Mouse (Mus musculus): ENCODE measurements around the gene Efemp2. TPM values are rescaled to one million over a fixed set of nuclear protein-coding genes. Genes with fewer than 3 reads are reported as not detected.
A peak's percentile ranks its signal among the peaks of the same experiment; 100 is the strongest.

The Efemp2 gene
- polyA plus RNA-seq (2015; fragmentation: Nextera tagmentation; extraction: Ambion mirVana), result 197 and 208 TPM in 2 replicates

GRCm38 (mm10) chr19:5473720-5474119 is at the start of gene Efemp2:
Efemp2 (plus strand) TSS chr19:5473954.
- peak; percentile 77 for ATAC-seq (ENCODE audit: low FRiP score, low TSS enrichment)
- WGBS, result 2% methylated on average over 22 of the region's 22 CpGs
- peak within 1 kb of the TSS; percentile 86 for H3K9ac ChIP-seq (replicated peaks; ENCODE audit: low read length)
- peaks cover 8% of the 10 kb centered on the region for H3K36me3 ChIP-seq (ENCODE audit: insufficient read depth, low read length)
- H3K4me1 ChIP-seq (ENCODE audit: insufficient read depth, low read length), result peaks cover 21% of the 10 kb centered on the region
- peak within 1 kb of the TSS; percentile 64 for H3K4me3 ChIP-seq (ENCODE audit: low read length)
- peak within 1 kb of the TSS; percentile 66 for H3K4me2 ChIP-seq (replicated peaks; ENCODE audit: low read depth, low read length)
- no peaks in the 10 kb centered on the region for H3K9me3 ChIP-seq (ENCODE audit: low read length)
- H3K27me3 ChIP-seq (ENCODE audit: insufficient read depth, low read length), result no peaks in the 10 kb centered on the region
- H3K27ac ChIP-seq (ENCODE audit: low read length), result peak within 1 kb of the TSS; percentile 84

- Histone ChIP-seq H3K27me3 (ENCODE audit: insufficient read depth, low read length) (no peaks in the 10 kb centered on the region), H3K4me1 (ENCODE audit: insufficient read depth, low read length) (peaks cover 29% of the 10 kb centered on the region), H3K9me3 (ENCODE audit: low read length) (no peaks in the 10 kb centered on the region), H3K27ac (ENCODE audit: low read length) (peak overlapping the region; percentile 93), H3K36me3 (ENCODE audit: insufficient read depth, low read length) (peaks cover 41% of the 10 kb centered on the region), H3K4me2 (replicated peaks; ENCODE audit: low read depth, low read length) (peak overlapping the region; percentile 88), H3K9ac (replicated peaks; ENCODE audit: low read length) (peak overlapping the region; percentile 87), H3K4me3 (ENCODE audit: low read length) (peak overlapping the region; percentile 62)
- ATAC-seq (ENCODE audit: low FRiP score, low TSS enrichment), result peak; percentile 62
- under 1% methylated on average over 39 of the region's 48 CpGs for WGBS
Measured at GRCm38 (mm10) chr19:5424092-5424781, 49.5 kb upstream of the Efemp2 start.

GRCm38 (mm10) chr19:5424782-5425741 is 48.7 kb upstream of the Efemp2 start, which contains the start of the genes Drap1 and AI837181:
Drap1 (minus strand) TSS chr19:5424979.
AI837181 (plus strand) TSS chr19:5425144.
- peak; percentile 95 for ATAC-seq (ENCODE audit: low FRiP score, low TSS enrichment)
- Histone ChIP-seq H3K9me3 (ENCODE audit: low read length) (no peaks in the 10 kb centered on the region), H3K4me1 (ENCODE audit: insufficient read depth, low read length) (peaks cover 29% of the 10 kb centered on the region), H3K27ac (ENCODE audit: low read length) (peak within 1 kb of the TSS; percentile 93), H3K4me2 (replicated peaks; ENCODE audit: low read depth, low read length) (peak within 1 kb of the TSS; percentile 88), H3K4me3 (ENCODE audit: low read length) (peak within 1 kb of the TSS; percentile 62), H3K27me3 (ENCODE audit: insufficient read depth, low read length) (no peaks in the 10 kb centered on the region), H3K9ac (replicated peaks; ENCODE audit: low read length) (peak within 1 kb of the TSS; percentile 87), H3K36me3 (ENCODE audit: insufficient read depth, low read length) (peaks cover 36% of the 10 kb centered on the region)
- under 1% methylated on average over 67 of the region's 87 CpGs for whole genome bisulfite sequencing

- 81% methylated on average over 18 of the region's 18 CpGs for WGBS
- Histone ChIP-seq H3K4me3 (ENCODE audit: low read length) (peak overlapping the region; percentile 62), H3K36me3 (ENCODE audit: insufficient read depth, low read length) (peaks cover 26% of the 10 kb centered on the region), H3K9ac (replicated peaks; ENCODE audit: low read length) (peak overlapping the region; percentile 83), H3K4me2 (replicated peaks; ENCODE audit: low read depth, low read length) (peak overlapping the region; percentile 88), H3K4me1 (ENCODE audit: insufficient read depth, low read length) (peaks cover 29% of the 10 kb centered on the region), H3K9me3 (ENCODE audit: low read length) (no peaks in the 10 kb centered on the region), H3K27me3 (ENCODE audit: insufficient read depth, low read length) (no peaks in the 10 kb centered on the region), H3K27ac (ENCODE audit: low read length) (peak overlapping the region; percentile 57; the same call in 1 of the 2 replicates)
- ATAC-seq (ENCODE audit: low FRiP score, low TSS enrichment), result no peak
Measured at GRCm38 (mm10) chr19:5425906-5426565, 47.7 kb upstream of the Efemp2 start.

- Histone ChIP-seq H3K36me3 (ENCODE audit: insufficient read depth, low read length) (peaks cover 20% of the 10 kb centered on the region), H3K27ac (ENCODE audit: low read length) (no peak overlapping the region), H3K9ac (replicated peaks; ENCODE audit: low read length) (peak overlapping the region; percentile 5; the same call in 1 of the 2 replicates), H3K27me3 (ENCODE audit: insufficient read depth, low read length) (no peaks in the 10 kb centered on the region), H3K4me2 (replicated peaks; ENCODE audit: low read depth, low read length) (no peak overlapping the region), H3K9me3 (ENCODE audit: low read length) (no peaks in the 10 kb centered on the region), H3K4me3 (ENCODE audit: low read length) (no peak overlapping the region), H3K4me1 (ENCODE audit: insufficient read depth, low read length) (peaks cover 29% of the 10 kb centered on the region)
- WGBS, result 90% methylated on average over 13 of the region's 13 CpGs
- ATAC-seq (ENCODE audit: low FRiP score, low TSS enrichment), result no peak
Measured at GRCm38 (mm10) chr19:5426640-5427290, 47.0 kb upstream of the Efemp2 start.

GRCm38 (mm10) chr19:5428083-5428482 is 45.7 kb upstream of the Efemp2 start:
- H3K4me2 ChIP-seq (replicated peaks; ENCODE audit: low read depth, low read length), result no peak overlapping the region
- no peak overlapping the region for H3K9ac ChIP-seq (replicated peaks; ENCODE audit: low read length)
- peaks cover 12% of the 10 kb centered on the region for H3K36me3 ChIP-seq (ENCODE audit: insufficient read depth, low read length)
- no peaks in the 10 kb centered on the region for H3K27me3 ChIP-seq (ENCODE audit: insufficient read depth, low read length)
- no peak overlapping the region for H3K4me3 ChIP-seq (ENCODE audit: low read length)
- no peak overlapping the region for H3K27ac ChIP-seq (ENCODE audit: low read length)
- ATAC-seq (ENCODE audit: low FRiP score, low TSS enrichment), result no peak
- no peaks in the 10 kb centered on the region for H3K9me3 ChIP-seq (ENCODE audit: low read length)
- 83% methylated on average over 2 of the region's 2 CpGs for WGBS
- peaks cover 27% of the 10 kb centered on the region for H3K4me1 ChIP-seq (ENCODE audit: insufficient read depth, low read length)

GRCm38 (mm10) chr19:5429219-5429618 is 44.5 kb upstream of the Efemp2 start:
- Histone ChIP-seq H3K4me1 (ENCODE audit: insufficient read depth, low read length) (peaks cover 29% of the 10 kb centered on the region), H3K27me3 (ENCODE audit: insufficient read depth, low read length) (no peaks in the 10 kb centered on the region), H3K36me3 (ENCODE audit: insufficient read depth, low read length) (peaks cover 12% of the 10 kb centered on the region), H3K27ac (ENCODE audit: low read length) (no peak overlapping the region), H3K9me3 (ENCODE audit: low read length) (no peaks in the 10 kb centered on the region), H3K9ac (replicated peaks; ENCODE audit: low read length) (no peak overlapping the region), H3K4me3 (ENCODE audit: low read length) (no peak overlapping the region), H3K4me2 (replicated peaks; ENCODE audit: low read depth, low read length) (no peak overlapping the region)
- 77% methylated on average over 4 of the region's 4 CpGs for WGBS
- no peak for ATAC-seq (ENCODE audit: low FRiP score, low TSS enrichment)

- no peaks in the 10 kb centered on the region for H3K27me3 ChIP-seq (ENCODE audit: insufficient read depth, low read length)
- H3K9ac ChIP-seq (replicated peaks; ENCODE audit: low read length), result no peak overlapping the region
- H3K9me3 ChIP-seq (ENCODE audit: low read length), result no peaks in the 10 kb centered on the region
- ATAC-seq (ENCODE audit: low FRiP score, low TSS enrichment), result no peak
- H3K4me1 ChIP-seq (ENCODE audit: insufficient read depth, low read length), result peaks cover 29% of the 10 kb centered on the region
- no peak overlapping the region for H3K4me3 ChIP-seq (ENCODE audit: low read length)
- WGBS, result 72% methylated on average over 8 of the region's 8 CpGs
- peaks cover 12% of the 10 kb centered on the region for H3K36me3 ChIP-seq (ENCODE audit: insufficient read depth, low read length)
- no peak overlapping the region for H3K27ac ChIP-seq (ENCODE audit: low read length)
- H3K4me2 ChIP-seq (replicated peaks; ENCODE audit: low read depth, low read length), result no peak overlapping the region
Measured at GRCm38 (mm10) chr19:5429806-5430205, 43.9 kb upstream of the Efemp2 start.

- 90% methylated on average over 1 of the region's 1 CpGs for WGBS
- ATAC-seq (ENCODE audit: low FRiP score, low TSS enrichment), result no peak
- Histone ChIP-seq H3K36me3 (ENCODE audit: insufficient read depth, low read length) (peaks cover 12% of the 10 kb centered on the region), H3K4me1 (ENCODE audit: insufficient read depth, low read length) (peaks cover 29% of the 10 kb centered on the region), H3K27ac (ENCODE audit: low read length) (no peak overlapping the region), H3K9me3 (ENCODE audit: low read length) (no peaks in the 10 kb centered on the region), H3K4me2 (replicated peaks; ENCODE audit: low read depth, low read length) (no peak overlapping the region), H3K27me3 (ENCODE audit: insufficient read depth, low read length) (no peaks in the 10 kb centered on the region), H3K4me3 (ENCODE audit: low read length) (no peak overlapping the region), H3K9ac (replicated peaks; ENCODE audit: low read length) (no peak overlapping the region)
Measured at GRCm38 (mm10) chr19:5430408-5430807, 43.3 kb upstream of the Efemp2 start.
